Mouse (Mus musculus): ENCODE results near the gene Tspan4.
A peak's percentile ranks its signal among the peaks of the same experiment; 100 is the strongest.

Tspan4 gene

DNA sequence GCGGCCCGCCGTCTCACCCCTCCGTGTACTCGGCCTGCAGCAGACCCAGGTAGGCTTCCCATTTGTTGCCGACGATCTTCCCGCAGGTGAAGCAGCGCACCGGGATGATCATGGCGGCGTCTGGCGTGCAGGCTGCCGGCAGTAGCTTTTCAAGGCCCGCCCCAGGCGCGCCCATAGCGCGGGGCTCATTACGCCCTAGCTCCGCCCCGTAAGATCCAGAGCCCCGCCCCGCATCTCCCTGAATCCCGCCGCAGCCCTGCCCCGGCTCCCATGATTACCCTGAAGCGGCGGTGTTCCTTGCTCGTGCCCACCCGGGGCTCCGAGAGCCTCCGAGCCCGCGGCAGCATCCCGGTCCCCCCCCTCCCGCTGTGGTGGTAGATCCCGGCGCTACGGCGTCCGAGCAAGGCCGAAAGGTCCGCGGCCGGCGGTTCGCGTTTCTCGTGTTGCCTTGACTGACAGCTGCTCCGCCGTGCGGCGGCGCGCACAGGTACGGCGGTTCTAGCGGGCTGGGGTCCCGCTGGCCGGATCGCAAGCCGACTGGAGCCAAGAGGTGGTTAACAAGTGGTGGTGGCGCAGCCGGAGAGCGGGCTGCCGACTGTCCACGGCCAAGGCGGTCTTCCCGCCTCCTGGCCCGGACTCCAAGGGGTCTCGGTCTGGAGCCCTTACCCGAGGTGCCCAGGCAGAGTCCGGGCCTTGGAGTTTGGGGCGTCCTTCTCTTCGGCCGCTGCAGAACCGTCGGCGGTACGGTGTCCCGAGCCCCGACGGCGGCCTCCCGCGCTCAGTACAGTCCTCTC is at the start of gene Tspan4, which contains the start of gene Polr2l:
Gene Tspan4 (plus strand): TSS at position 230 of the 794 bp plus-strand sequence.
Gene Polr2l (minus strand): TSS at position 122 of the 794 bp plus-strand sequence.
- peak; percentile 91 to 93 for DNase-seq

GRCm38 (mm10) chr7:141426948-141427730 is 47.9 kb upstream of the Tspan4 start:
- DNase-seq = peak in 1 of 2 experiments; percentile 35

GRCm38 (mm10) chr7:141428701-141429100 is 46.3 kb upstream of the Tspan4 start:
- DNase-seq = peak; percentile 53 to 57

GRCm38 (mm10) chr7:141429310-141429709 is 45.7 kb upstream of the Tspan4 start, which contains the start of gene Cend1:
Gene Cend1 (minus strand): TSS chr7:141429491.
- DNase-seq = peak; percentile 92 to 95

- DNase-seq = peak; percentile 33 to 45
Observed at GRCm38 (mm10) chr7:141429840-141430584, 45.0 kb upstream of the Tspan4 start.

- DNase-seq = peak; percentile 39 to 42
Observed at GRCm38 (mm10) chr7:141430585-141431240, 44.3 kb upstream of the Tspan4 start.

GRCm38 (mm10) chr7:141431434-141432185 is 43.4 kb upstream of the Tspan4 start:
- DNase-seq = peak in 1 of 2 experiments; percentile 47

DNA sequence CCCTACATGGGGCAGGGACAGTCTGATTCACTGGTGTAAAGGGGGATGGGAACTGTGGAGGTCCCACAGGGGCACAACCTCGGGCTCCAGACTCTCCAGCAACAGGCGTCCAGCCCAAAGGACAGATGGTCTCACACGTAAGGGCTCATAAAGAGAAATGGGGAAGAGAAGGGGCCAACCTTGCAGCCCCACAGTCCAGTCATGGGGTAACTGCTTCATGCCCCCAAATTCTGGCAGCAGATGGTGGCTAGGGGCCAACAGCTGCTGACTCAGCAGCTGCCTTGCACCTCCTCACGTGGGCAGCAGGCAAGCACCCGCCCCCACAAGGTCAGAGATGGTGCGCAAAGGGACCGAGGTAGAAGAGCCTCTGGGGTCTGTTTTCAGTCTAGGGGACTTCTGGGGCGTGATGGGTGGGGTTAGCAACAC is 42.8 kb upstream of the Tspan4 start:
- DNase-seq = peak; percentile 70 to 78

GRCm38 (mm10) chr7:141432741-141433516 is 42.1 kb upstream of the Tspan4 start:
- peak; percentile 92 to 95 for DNase-seq

GRCm38 (mm10) chr7:141433517-141434400 is 41.3 kb upstream of the Tspan4 start:
- DNase-seq = peak; percentile 66 to 68

DNA sequence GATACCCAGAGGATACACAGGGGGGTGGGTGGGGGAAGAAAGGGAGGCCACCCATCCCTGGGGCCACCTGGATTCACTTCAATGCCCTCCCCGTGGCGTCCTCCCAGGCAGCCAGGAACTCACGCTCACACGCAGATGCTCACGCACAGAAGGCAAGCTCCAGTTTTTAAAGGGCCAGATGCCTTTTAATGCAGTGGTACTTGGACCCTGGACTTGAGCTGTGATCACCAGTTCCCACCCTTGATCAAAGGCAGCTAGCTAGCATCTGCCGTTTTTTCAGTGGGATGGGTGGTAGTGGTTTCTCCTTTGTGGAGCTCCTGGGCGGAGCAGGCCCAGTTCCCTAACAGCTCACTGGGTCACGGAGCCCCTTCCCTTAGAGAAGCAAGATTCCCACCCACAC is 40.6 kb upstream of the Tspan4 start:
- peak; percentile 86 to 89 for DNase-seq

- DNase-seq = peak; percentile 82 to 87
Observed at GRCm38 (mm10) chr7:141435129-141435855, 39.7 kb upstream of the Tspan4 start.

DNA sequence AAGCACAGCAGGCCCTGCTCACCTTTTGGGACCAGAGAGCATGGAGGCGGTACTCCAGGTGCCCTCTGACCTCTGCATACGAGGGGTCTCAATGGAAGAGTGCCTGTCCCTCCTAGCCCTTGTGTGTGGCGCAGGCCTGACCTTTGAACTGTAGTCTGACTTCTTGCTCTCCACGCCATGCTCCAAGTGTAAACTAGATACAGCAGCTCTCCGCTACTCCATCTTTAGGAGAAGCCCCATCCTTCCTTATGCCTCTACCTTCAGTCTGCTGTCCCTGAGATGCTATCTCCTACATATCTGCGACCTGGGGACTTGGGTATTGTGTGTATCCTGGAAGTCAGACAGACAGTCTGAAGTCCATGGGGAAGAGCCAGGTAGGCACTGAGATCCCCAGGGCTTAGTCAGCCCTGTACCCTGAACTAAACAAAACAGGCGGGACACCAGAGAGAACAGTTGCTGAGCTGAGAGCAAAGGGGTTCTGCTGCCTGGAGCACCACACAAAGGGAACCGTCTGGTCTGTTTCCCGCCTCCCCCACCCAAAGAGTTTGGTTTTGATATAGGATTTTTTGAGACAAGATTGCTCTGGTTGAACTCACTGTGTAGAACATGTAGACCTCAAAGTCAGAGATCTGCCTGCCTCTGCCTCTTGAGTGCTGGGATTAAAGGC is 39.1 kb upstream of the Tspan4 start:
- peak; percentile 12 to 40 for DNase-seq

DNA sequence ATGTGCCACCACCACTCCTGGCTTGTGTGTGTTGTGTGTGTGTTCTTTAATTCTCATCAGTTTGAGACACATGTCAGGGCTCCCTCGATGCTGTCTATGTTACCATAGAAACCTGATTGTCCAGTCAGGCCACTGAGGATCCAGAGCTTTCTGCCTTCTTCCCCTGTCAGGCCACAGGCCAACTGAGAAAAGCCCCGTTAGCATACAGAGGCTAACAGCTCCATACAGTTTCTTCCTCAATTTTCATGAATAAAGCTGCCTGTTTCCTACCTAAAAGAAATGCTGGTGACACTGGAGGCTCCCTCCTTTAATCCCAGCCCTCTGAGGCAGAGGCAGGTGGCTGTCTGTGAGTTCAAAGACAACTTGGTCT is 38.5 kb upstream of the Tspan4 start:
- peak in 1 of 2 experiments; percentile 13 for DNase-seq

DNA sequence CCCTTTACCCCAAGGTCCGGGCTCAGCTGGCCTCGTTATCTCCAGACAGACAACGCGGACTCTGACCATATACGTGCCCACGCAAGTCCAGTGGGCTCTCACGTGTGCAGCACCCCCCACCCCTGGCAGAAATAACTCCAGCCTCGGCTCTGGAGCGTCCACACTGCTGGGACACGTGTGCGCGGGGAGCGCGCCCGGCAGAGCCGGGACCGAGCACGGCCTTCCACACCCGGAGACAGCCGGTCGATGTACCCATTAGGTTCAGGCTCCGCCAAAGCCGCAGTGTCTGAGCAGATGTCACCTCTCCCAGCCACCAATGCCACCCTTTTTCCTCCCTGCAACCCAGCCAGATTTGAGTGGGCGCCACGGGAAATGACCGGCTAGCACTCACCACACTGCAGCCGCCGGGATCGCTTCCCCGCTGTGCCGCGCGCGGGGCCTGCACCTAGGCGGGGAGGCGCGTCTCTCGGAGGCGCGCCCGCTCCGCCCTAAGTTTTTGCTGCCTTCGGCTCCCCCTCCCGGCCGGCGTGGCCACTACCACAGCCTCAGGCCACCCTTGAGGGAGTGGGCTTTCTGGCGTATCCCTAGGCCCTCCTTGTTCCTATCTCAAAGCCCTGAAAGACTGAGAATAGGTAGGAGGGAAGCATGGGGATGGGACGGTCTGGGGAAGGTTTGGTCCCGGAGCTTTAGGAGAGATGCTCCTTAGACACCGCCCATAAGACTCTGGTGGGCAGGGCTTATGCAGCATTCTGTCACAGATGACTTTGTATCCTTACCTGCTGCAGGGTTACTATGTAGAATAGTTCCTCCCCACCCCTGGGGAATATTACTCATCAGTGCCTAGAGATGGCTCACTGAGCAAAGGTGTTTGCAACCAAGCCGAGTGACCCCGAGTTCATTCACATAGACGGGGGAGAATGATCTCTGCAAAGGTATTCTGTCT is 37.6 kb upstream of the Tspan4 start, which contains the start of gene Slc25a22:
Gene Slc25a22 (minus strand): TSS at position 715 of the 943 bp plus-strand sequence.
- peak; percentile 93 to 94 for DNase-seq

DNA sequence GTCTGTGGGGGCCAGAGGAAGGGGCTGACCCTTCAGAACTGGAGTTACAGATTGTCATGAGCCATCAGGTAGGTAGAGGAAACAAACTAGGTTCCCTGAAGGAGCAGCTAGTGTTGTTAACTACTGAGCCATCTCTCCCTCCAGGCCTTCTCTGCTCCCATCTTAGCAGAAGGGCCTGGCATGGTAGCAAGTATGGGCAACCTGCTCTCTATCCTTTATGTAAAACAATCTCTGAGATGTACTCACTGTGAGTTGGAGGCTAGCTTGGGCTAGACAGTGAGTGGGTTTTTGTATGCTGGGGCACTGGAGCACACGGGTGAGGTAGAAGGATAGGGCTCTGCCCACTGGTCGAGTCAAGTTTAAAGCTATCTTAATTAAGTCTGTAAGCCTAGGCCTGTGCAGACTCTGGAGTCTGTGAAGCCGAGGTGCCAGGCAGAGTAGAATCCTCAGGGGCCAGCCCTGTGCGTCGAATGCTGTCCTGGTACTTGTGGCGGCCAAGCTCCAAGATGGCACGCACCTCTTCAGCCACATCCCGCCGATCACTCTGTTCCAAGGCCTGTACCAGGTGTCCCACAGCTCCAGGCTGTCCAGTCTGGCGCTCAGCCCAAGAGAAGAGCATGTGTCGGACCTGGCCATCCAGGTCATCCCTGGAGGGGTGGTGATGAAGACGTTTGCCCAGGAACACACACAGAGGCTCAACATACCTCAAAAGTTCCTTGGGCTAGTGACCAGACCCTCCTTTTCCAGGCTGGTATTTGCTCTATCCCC is 36.7 kb upstream of the Tspan4 start:
- peak; percentile 86 to 90 for DNase-seq
